Mouse (Mus musculus): ENCODE results near the gene Rnf227. TPM values are rescaled to one million over a fixed set of nuclear protein-coding genes. Genes with fewer than 3 reads are reported as not detected.

The Rnf227 gene
- polyA plus RNA-seq, 1 experiment from 2014 or later: 18.3 TPM

GRCm38 (mm10) chr11:69389531-69390399 is 49.5 kb downstream of the Rnf227 start:
- H3K27ac ChIP-seq: no peak overlapping the region
- no peak for TF ChIP-seq CTCF (IDR thresholded peaks at IDR 0.05; ENCODE audit: low read depth)
- no peak overlapping the region for H3K4me3 ChIP-seq (replicated peaks; ENCODE audit: low read depth, low read length)
- no peak overlapping the region for H3K4me2 ChIP-seq (ENCODE audit: low read length)
- no peaks in the 10 kb centered on the region for H3K27me3 ChIP-seq (ENCODE audit: insufficient read depth, low read length)
- H3K9me3 ChIP-seq (replicated peaks; ENCODE audit: low read length): no peaks in the 10 kb centered on the region
- 52% methylated on average over 14 of the region's 14 CpGs for WGBS
- no peaks in the 10 kb centered on the region for H3K36me3 ChIP-seq (ENCODE audit: insufficient read depth, low read length)
- ATAC-seq (replicated peaks; ENCODE audit: low FRiP score, low read depth): no peak
- H3K4me1 ChIP-seq (replicated peaks; ENCODE audit: insufficient read depth, low read length): no peaks in the 10 kb centered on the region
- DNase-seq (ENCODE audit: low spot score): no peak
- no peak overlapping the region for H3K9ac ChIP-seq (ENCODE audit: low read depth, low read length)

DNA sequence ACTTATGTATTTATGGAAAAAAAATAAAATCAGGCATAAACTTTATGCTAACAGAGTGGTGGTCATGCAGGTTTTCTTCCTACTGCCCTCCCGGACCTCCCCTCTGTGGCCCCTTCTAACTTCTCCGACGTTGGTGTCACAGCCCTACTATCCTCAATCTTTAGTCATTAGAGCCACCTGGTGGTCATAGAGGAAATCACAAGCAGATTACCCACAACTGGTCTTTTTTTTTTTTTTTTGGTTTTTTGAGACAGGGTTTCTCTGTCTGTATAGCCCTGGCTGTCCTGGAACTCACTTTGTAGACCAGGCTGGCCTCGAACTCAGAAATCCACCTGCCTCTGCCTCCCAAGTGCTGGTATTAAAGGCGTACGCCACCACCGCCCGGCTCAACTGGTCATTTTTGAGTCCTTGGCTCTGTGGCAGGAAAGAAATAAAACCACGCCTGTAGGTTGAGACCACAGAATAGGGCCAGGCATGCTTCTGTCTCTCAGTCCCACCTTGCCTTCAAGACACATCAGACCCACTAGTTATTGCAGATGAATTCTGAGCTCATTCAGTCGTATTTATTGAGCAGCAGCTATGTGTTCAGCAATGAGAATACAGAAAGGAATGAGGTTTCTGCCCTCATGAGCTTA is 50.3 kb downstream of the Rnf227 start:
- TF ChIP-seq CTCF (IDR thresholded peaks at IDR 0.05; ENCODE audit: low read depth): peak; percentile 83
- Histone ChIP-seq H3K4me3 (replicated peaks; ENCODE audit: low read depth, low read length) (no peak overlapping the region), H3K9ac (ENCODE audit: low read depth, low read length) (no peak overlapping the region), H3K9me3 (replicated peaks; ENCODE audit: low read length) (no peaks in the 10 kb centered on the region), H3K27me3 (ENCODE audit: insufficient read depth, low read length) (no peaks in the 10 kb centered on the region), H3K4me2 (ENCODE audit: low read length) (no peak overlapping the region), H3K36me3 (ENCODE audit: insufficient read depth, low read length) (no peaks in the 10 kb centered on the region), H3K27ac (no peak overlapping the region), H3K4me1 (replicated peaks; ENCODE audit: insufficient read depth, low read length) (no peaks in the 10 kb centered on the region)
- 45% methylated on average over 10 of the region's 10 CpGs for WGBS
- peak; percentile 92 for DNase-seq (ENCODE audit: low spot score)
- no peak for ATAC-seq (replicated peaks; ENCODE audit: low FRiP score, low read depth)

Other genes starting within 250 kb of the Rnf227 start
- gene Per1, start 245.2 kb upstream of the Rnf227 start, polyA plus RNA-seq (2015; fragmentation: Nextera tagmentation; extraction: Ambion mirVana): 7.4 and 9.9 TPM in 2 replicates
- gene Hes7, start 220.1 kb upstream of the Rnf227 start, polyA plus RNA-seq (2015; fragmentation: Nextera tagmentation; extraction: Ambion mirVana): 0.42 and 0.50 TPM in 2 replicates
- 0.25 and 0.31 TPM in 2 replicates for gene 9130213A22Rik, start 217.9 kb upstream of the Rnf227 start, polyA plus RNA-seq (2015; fragmentation: Nextera tagmentation; extraction: Ambion mirVana)
- gene Aloxe3, start 214.6 kb upstream of the Rnf227 start, polyA plus RNA-seq (2015; fragmentation: Nextera tagmentation; extraction: Ambion mirVana): 0.54 and 0.69 TPM in 2 replicates
- 0.27 and 0.36 TPM in 2 replicates for gene Alox12b, start 183.5 kb upstream of the Rnf227 start, polyA plus RNA-seq (2015; fragmentation: Nextera tagmentation; extraction: Ambion mirVana)
- gene Alox8, start 142.6 kb upstream of the Rnf227 start, polyA plus RNA-seq (2015; fragmentation: Nextera tagmentation; extraction: Ambion mirVana): 0.17 and 0.61 TPM in 2 replicates
- 0.13 and 0.24 TPM in 2 replicates for gene Gucy2e, start 103.4 kb upstream of the Rnf227 start, polyA plus RNA-seq (2015; fragmentation: Nextera tagmentation; extraction: Ambion mirVana)
- gene Cntrob, start 16.7 kb upstream of the Rnf227 start, polyA plus RNA-seq (2015; fragmentation: Nextera tagmentation; extraction: Ambion mirVana): 12.6 and 14.5 TPM in 2 replicates
- gene Trappc1, start 16.5 kb upstream of the Rnf227 start, polyA plus RNA-seq (2015; fragmentation: Nextera tagmentation; extraction: Ambion mirVana): 171 and 173 TPM in 2 replicates
- 2.5 and 2.8 TPM in 2 replicates for gene Kcnab3, start 14.2 kb upstream of the Rnf227 start, polyA plus RNA-seq (2015; fragmentation: Nextera tagmentation; extraction: Ambion mirVana)
- 38.0 and 42.3 TPM in 2 replicates for gene Chd3, start 28.9 kb downstream of the Rnf227 start, polyA plus RNA-seq (2015; fragmentation: Nextera tagmentation; extraction: Ambion mirVana)
- 183 and 198 TPM in 2 replicates for gene Naa38, start 55.0 kb downstream of the Rnf227 start, polyA plus RNA-seq (2015; fragmentation: Nextera tagmentation; extraction: Ambion mirVana)
- 16.6 and 19.8 TPM in 2 replicates for gene Cyb5d1, start 55.2 kb downstream of the Rnf227 start, polyA plus RNA-seq (2015; fragmentation: Nextera tagmentation; extraction: Ambion mirVana)
- 55.5 and 61.3 TPM in 2 replicates for gene Tmem88, start 57.8 kb downstream of the Rnf227 start, polyA plus RNA-seq (2015; fragmentation: Nextera tagmentation; extraction: Ambion mirVana)
- 23.2 and 26.8 TPM in 2 replicates for gene Kdm6b, start 73.2 kb downstream of the Rnf227 start, polyA plus RNA-seq (2015; fragmentation: Nextera tagmentation; extraction: Ambion mirVana)
- gene Dnah2, start 208.6 kb downstream of the Rnf227 start, polyA plus RNA-seq (2015; fragmentation: Nextera tagmentation; extraction: Ambion mirVana): 0.32 and 0.52 TPM in 2 replicates
- 7.7 and 7.8 TPM in 2 replicates for gene Efnb3, start 219.7 kb downstream of the Rnf227 start, polyA plus RNA-seq (2015; fragmentation: Nextera tagmentation; extraction: Ambion mirVana)
- 17.9 and 19.4 TPM in 2 replicates for gene Wrap53, start 239.8 kb downstream of the Rnf227 start, polyA plus RNA-seq (2015; fragmentation: Nextera tagmentation; extraction: Ambion mirVana)
- 117 and 121 TPM in 2 replicates for gene Trp53, start 239.9 kb downstream of the Rnf227 start, polyA plus RNA-seq (2015; fragmentation: Nextera tagmentation; extraction: Ambion mirVana)